Mouse (Mus musculus): ENCODE measurements around the gene Rras. TPM values are rescaled to one million over a fixed set of nuclear protein-coding genes. Genes with fewer than 3 reads are reported as not detected.

Gene Rras
- total RNA-seq, 2 experiments from 2014 or later, result 12.0 to 13.8 TPM

DNA sequence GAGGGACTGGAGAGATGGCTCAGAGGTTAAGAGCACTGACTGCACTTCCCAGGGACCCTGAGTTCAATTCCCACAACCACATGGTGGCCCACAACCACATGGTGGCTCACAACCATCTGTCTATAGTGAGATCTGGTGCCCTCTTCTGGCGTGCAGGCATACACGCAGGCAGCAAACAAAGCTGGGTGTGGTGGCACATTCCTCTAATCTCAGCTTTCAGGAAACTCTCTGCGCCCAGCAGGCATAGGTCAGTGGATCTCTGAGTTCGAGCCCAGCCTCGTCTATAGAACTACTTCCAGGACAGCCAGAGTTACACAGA lies 50.2 kb downstream of the Rras start:
- intact Hi-C loops (cut with DNase I), result no loop called here

DNA sequence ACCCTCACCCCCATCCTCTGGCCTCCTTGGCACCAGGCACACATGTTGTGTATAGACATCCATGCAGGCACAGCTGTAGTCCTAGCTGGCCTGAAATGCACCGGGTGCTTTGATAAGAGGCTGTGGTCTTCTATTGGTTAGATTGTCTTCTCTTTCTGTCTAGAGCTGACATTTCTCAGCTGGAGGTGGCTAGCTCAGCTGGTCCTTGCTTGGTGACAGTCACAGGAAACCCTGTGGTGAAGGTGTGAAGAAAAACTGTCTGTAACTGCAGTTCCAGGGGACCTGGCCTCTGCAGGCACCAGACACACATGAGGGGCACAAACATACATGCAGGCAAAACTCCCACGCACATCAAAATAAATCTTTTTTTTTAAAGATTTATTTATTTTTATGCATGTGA lies 51.9 kb downstream of the Rras start:
- DNase-seq (ENCODE audit: low spot score in 2 of 2), result no peak
- intact Hi-C loops (cut with DNase I), result no loop called here

More for the DNA sequence above, 50.2 kb downstream of the Rras start:
- DNase-seq (ENCODE audit: low spot score in 2 of 2), result peak in 1 of 2 experiments; percentile 44

Small RNA genes lying within 50 kb of the gene (microRNA-seq; reads per million reads assigned to microRNA genes)
- 2.0 to 3.2 reads per million in 2 experiments for gene Mir7054

Other genes starting within 250 kb of the Rras start
- gene Nup62, start 201.9 kb upstream of the Rras start, total RNA-seq (2021), result 10 to 100 TPM; 27.3 to 30.4 TPM
- gene Il4i1, start 201.6 kb upstream of the Rras start, total RNA-seq (2021), result 1 to 10 TPM; 1.9 to 2.4 TPM
- gene Atf5, start 201.3 kb upstream of the Rras start, total RNA-seq (2021), result 10 to 100 TPM; 23.3 to 25.5 TPM
- 10 to 100 TPM; 78.5 to 79.1 TPM for gene Akt1s1, start 169.0 kb upstream of the Rras start, total RNA-seq (2021)
- gene Tbc1d17, start 168.9 kb upstream of the Rras start, total RNA-seq (2021), result 10 to 100 TPM; 61.6 to 72.9 TPM
- 10 to 100 TPM; 26.4 to 27.3 TPM for gene Pnkp, start 160.8 kb upstream of the Rras start, total RNA-seq (2021)
- 100 to 1,000 TPM; 286 to 287 TPM for gene Ptov1, start 148.2 kb upstream of the Rras start, total RNA-seq (2021)
- 10 to 100 TPM; 88.8 to 89.5 TPM for gene Med25, start 125.2 kb upstream of the Rras start, total RNA-seq (2021)
- gene Fuz, start 121.9 kb upstream of the Rras start, total RNA-seq (2021), result 10 to 100 TPM; 20.7 to 25.5 TPM
- 100 to 1,000 TPM; 325 to 334 TPM for gene Ap2a1, start 88.5 kb upstream of the Rras start, total RNA-seq (2021)
- gene Tsks, start 74.8 kb upstream of the Rras start, total RNA-seq (2021), result 1 to 10 TPM; 1.6 to 3.6 TPM
- 10 to 100 TPM; 89.3 to 95.9 TPM for gene Cpt1c, start 43.1 kb upstream of the Rras start, total RNA-seq (2021)
- gene Prmt1, start 31.4 kb upstream of the Rras start, total RNA-seq (2021), result 100 to 1,000 TPM; 140 to 163 TPM
- 10 to 100 TPM; 31.4 to 42.7 TPM for gene Irf3, start 20.3 kb upstream of the Rras start, total RNA-seq (2021)
- gene Bcl2l12, start 19.2 kb upstream of the Rras start, total RNA-seq (2021), result 1 to 10 TPM; 2.7 TPM
- 100 to 1,000 TPM; 161 to 163 TPM for gene Scaf1, start 1.6 kb upstream of the Rras start, total RNA-seq (2021)
- 10 to 100 TPM; 59.1 to 65.5 TPM for gene Prr12, start 34.9 kb downstream of the Rras start, total RNA-seq (2021)
- gene Nosip, start 44.5 kb downstream of the Rras start, total RNA-seq (2021), result 10 to 100 TPM; 48.5 to 53.0 TPM
- gene Prrg2, start 44.7 kb downstream of the Rras start, total RNA-seq (2021), result 1 to 10 TPM; 7.3 to 7.6 TPM
- gene Rcn3, start 74.3 kb downstream of the Rras start, total RNA-seq (2021), result 1 to 10 TPM; 5.3 to 6.0 TPM
- 10 to 100 TPM; 22.7 to 24.1 TPM for gene Fcgrt, start 85.9 kb downstream of the Rras start, total RNA-seq (2021)
- gene Rps11, start 106.5 kb downstream of the Rras start, total RNA-seq (2021), result 100 to 1,000 TPM; 410 to 413 TPM
- 100 to 1,000 TPM; 630 to 639 TPM for gene Rpl13a, start 110.8 kb downstream of the Rras start, total RNA-seq (2021)
- not detected for gene Gm45713, start 118.3 kb downstream of the Rras start, total RNA-seq (2021)
- 1 to 10 TPM; 3.3 to 5.4 TPM for gene Flt3l, start 118.5 kb downstream of the Rras start, total RNA-seq (2021)
- gene Pih1d1, start 136.3 kb downstream of the Rras start, total RNA-seq (2021), result 10 to 100 TPM; 45.8 to 49.3 TPM
- gene Aldh16a1, start 136.6 kb downstream of the Rras start, total RNA-seq (2021), result 10 to 100 TPM; 13.6 to 14.1 TPM
- gene Slc17a7, start 146.0 kb downstream of the Rras start, total RNA-seq (2021), result 1,000 to 10,000 TPM; 1,365 to 1,520 TPM
- under 1 TPM in 1 of 2 experiments, not detected in 1; 0.18 TPM for gene Gfy, start 161.6 kb downstream of the Rras start, total RNA-seq (2021)
- not detected for gene Pth2, start 163.0 kb downstream of the Rras start, total RNA-seq (2021)
- gene Ccdc155, start 186.9 kb downstream of the Rras start, total RNA-seq (2021), result 1 to 10 TPM; 5.2 to 5.3 TPM
- gene Dkkl1, start 194.2 kb downstream of the Rras start, total RNA-seq (2021), result 10 to 100 TPM; 25.1 to 29.2 TPM
- gene Tead2, start 197.8 kb downstream of the Rras start, total RNA-seq (2021), result 1 to 10 TPM; 2.8 to 5.5 TPM
- 1 to 10 TPM; 2.5 to 4.4 TPM for gene Cd37, start 221.2 kb downstream of the Rras start, total RNA-seq (2021)
- gene Slc6a16, start 223.1 kb downstream of the Rras start, total RNA-seq (2021), result 1 to 10 TPM; 1.6 to 1.9 TPM

Measured in left cerebral cortex, postnatal 25 days (tissue).